Mouse (Mus musculus) telencephalon, adult 2 months (tissue): ENCODE results near the gene Slc38a5.
"Not testable (repeated sequence)": the region's sequence is repeated elsewhere in the genome, so short reads cannot be mapped to it uniquely, and the experiment has no call there.

Source experiments
- DNase-seq: peaks from one replicate; pipeline ENCODE4 v3.0.0-alpha.2; 2011; ENCODE audit warnings: low read depth, low spot score

Slc38a5 gene

GRCm38 (mm10) chrX:8309302-8309701 is 38.4 kb downstream of the Slc38a5 start:
- DNase-seq = no peak

- not testable (repeated sequence) for DNase-seq
These were observed 44.0 kb downstream of the Slc38a5 start for GRCm38 (mm10) chrX:8314905-8315304.

- no peak for DNase-seq
These were observed 56.2 kb downstream of the Slc38a5 start, which contains the start of gene Ssxb10 for GRCm38 (mm10) chrX:8327124-8327523. Ssxb10 (plus strand) TSS chrX:8327424.
